Mouse (Mus musculus): ENCODE results near the gene Sox3.

The Sox3 gene

DNA sequence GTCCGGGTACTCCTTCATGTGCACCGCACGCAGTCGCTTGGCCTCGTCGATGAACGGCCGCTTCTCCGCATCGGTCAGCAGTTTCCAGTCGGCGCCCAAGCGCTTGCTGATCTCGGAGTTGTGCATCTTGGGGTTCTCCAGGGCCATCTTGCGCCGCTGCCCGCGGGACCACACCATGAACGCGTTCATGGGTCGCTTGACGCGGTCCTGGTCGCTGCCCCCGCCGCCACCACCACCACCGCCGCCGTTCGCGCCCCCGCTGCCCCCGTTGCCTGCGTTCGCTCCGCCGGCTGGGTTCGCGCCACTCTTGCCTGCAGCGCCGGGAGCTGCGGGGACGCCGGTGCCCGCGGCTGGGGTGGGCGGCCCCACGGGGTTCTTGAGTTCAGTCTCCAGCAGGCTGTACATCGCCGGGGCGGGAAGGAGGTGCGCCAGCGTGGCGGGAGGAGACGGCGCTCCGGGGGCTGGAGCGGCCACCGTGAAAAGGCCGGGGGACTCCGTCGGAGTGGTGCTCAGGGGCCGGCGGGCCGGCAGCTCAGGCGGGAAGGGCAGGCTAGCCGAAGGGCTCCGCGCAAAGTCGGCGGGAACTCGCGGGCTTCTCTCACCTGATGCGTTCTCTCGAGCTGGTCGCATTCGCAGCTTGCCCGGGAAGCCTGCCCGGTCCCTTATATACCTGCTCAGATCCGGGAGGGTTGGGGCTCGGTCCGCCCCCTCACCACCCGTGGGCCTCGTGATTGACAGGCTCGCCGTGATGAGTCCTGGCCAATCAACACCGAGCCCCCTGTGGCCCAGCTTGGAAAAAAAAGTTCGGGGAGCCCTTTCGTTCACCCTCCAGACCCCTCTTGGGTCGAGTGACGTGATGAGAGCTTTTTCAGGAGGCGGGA, at the start of gene Sox3:
Gene Sox3, minus strand, starts transcription at position 630 of the 881 bp plus-strand sequence.
- no peak for DNase-seq (ENCODE audit: low spot score)

GRCm38 (mm10) chrX:60940225-60940624, 47.0 kb upstream of the Sox3 start:
- DNase-seq (ENCODE audit: low spot score): no peak

DNA sequence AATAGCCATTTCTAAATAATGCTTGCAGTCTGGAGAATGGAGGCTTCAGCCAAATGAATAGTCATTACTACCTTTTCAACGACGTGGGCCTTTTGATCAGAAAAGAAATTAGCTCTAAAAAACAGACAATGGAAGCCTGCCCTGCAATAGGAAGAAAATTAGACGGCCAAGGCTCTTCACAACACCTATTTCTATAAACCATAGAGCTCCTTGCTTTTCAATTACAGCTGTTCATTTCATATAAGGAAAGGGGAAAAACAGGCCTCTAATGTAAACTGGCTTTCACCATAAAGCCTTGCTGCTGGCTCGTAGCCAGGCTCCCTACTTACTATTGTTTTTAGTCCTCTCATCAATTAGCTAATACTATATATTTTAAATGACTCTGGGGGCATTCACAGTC, 6.3 kb upstream of the Sox3 start:
- DNase-seq (ENCODE audit: low spot score): no peak

- DNase-seq (ENCODE audit: low spot score): no peak
Observed at GRCm38 (mm10) chrX:60898641-60899040, 5.4 kb upstream of the Sox3 start.

DNA sequence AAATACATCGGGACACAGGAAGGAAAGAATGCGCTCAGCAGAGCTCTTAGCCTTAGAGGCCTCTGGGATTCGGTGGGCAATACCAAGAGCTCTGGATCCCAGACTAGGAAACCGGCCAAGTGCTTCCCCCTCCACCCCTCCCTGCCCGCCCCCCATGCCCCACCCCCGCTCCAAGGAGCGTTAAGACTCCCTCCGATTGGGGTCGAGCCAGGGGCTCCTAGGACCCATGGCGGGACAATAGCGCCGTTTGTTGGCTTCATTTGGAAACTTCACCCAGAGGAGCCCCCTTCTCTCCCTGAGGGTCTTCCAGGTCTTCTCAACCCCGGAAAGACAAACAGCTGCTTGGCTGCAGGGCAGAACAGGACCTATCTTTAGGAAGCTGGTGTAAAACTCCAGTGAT, 3.1 kb upstream of the Sox3 start:
- DNase-seq (ENCODE audit: low spot score): no peak

DNA sequence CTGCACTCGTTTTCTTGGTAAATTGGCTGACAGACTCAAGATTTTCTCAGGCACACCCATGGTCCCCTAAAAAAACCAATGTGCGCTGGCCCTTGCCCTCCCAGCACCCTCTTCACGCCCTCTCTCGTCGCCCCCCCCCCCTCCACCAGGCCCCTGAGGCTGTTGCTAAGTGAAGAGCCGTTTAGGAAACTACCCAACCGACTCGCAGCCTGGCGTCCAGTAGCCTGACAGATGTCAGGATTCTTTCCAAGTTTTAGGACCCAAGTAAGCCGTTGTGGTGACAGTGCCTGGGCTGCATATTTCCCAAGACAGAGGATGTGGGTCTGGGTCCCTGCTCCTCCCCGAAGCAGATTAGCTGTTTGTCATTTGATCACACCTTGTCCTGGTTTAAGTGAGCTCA, 2.2 kb upstream of the Sox3 start:
- no peak for DNase-seq (ENCODE audit: low spot score)

DNA sequence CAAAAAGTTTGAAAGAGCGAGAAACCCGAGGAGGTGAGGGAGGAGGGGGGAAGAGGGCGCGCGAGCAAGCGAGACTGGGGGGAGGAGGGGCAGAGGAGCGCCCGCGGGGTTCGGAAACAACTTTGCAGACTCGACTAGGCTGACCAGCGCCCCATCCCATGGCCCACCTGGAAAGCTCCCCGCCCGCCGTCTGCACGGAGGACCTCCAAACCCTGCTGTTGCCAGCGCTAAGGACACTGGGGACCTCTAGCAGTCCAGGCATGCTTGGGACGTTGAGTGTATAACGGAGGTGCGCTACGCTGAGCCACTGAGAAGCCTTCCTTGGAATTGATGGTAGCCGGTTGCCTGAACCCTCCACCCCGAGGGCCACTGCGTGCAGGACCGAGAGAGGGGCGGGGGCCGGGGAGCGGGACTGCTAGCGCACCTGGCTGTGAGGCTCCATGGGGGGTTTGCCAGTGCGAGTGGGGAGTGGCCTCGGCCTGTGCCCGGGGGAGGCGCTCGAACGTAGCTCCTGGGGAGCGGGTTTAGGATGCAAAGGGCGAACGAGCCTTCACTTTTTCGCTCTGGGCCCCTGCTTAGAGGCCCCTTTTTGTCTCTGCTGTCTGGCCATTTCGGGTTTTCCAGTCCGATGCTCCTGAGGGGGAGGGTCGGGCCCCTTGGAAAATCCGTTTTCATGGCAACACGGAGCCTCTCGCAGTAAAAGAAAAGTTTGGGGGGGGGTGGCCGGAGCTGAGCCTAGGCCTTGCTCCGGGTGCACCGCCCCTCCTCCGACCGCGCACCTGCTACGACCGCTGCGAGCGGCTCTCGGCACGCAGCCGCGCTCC, 702 bp upstream of the Sox3 start:
- DNase-seq (ENCODE audit: low spot score): no peak

- no peak for DNase-seq (ENCODE audit: low spot score)
Observed at GRCm38 (mm10) chrX:60892098-60892800, 981 bp downstream of the Sox3 start.

GRCm38 (mm10) chrX:60891329-60892095, 1.7 kb downstream of the Sox3 start:
- no peak for DNase-seq (ENCODE audit: low spot score)

DNA sequence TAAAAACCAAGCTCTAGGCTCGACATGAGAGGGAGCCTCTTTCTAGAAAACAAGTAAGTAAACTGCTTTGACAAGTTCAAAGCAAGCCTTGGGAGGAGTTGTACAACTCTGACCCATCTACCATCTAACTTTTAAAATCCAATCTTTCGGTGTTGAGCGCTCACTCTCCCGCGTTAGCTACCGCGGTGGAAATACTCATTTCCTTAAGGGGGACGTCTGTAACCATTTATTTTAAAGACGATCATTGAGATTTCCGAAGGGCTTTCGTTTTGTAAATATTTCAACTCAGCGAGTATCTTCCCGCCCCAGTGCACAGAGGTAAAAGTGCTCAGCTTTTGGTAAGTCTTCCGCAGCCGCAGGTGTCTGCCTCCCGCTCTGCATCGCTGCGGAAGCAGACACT, 2.6 kb downstream of the Sox3 start:
- no peak for DNase-seq (ENCODE audit: low spot score)

- no peak for DNase-seq (ENCODE audit: low spot score)
Observed at GRCm38 (mm10) chrX:60889956-60890485, 3.2 kb downstream of the Sox3 start.
